Mouse (Mus musculus): ENCODE data around the gene Galk2.
A peak's percentile ranks its signal among the peaks of the same experiment; 100 is the strongest.

Gene Galk2

DNA sequence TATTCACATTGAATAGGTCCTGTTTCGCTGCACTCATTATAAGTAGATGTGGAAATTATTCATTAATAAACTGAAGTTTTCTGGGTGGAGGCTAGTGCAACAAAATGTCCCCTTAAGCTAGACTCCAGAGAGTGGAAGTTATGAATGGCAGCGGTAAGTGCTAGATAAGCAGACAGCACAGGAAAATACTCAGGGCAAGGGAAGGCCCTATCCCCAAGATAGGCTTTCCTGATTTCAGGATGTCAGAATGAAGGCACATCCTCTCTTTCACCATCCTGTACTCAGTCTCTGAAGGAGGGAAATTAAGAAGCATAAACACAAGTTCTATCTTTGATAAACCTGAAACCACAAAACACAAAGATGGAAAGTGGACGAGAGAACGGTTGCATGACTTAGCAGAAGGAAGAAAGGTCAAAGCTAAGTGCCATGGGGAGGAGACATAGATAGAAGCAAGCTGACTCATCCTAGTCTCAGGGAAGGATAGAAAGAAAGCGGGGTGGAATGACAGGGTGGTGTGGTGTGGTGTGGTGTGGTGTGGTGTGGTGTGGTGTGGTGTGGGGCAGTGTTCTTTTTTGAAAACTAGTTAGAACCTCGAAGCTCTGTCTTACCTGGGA is 42.0 kb downstream of the Galk2 start:
- no peak for DNase-seq (ENCODE audit: low spot score)

- no peak for DNase-seq (ENCODE audit: low spot score)
These were observed 42.5 kb downstream of the Galk2 start for GRCm38 (mm10) chr2:125901426-125901825.

DNA sequence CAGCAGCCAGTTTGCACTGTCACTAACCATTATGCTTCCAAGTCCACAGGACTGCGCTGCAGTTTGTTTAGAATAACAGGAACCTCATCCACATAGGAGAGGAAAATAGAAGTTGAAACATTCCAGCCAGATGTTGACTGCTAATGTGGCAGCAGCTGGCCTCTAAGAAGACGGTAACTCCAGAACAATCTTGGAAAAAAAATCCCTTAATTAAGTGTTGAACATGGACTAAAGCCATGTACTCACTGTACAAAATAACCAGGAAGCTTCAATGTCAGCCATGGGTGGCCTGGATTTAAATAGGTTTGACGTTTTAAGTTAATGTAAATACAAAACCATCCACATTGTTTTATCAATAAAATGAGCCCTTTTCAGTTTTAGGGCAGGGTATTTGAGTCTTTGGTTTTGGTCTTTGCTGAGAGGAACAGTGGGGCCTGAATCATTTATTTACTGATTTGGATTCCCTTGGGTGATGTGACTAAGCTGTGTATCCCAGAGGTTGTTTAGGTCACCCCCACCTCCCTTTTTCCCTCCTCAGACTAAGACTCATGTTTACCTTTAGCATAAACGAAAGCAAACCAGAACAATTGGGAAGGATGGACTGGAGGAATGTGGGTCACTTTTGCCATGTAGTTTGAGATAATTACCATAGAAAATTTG is 47.6 kb downstream of the Galk2 start:
- DNase-seq (ENCODE audit: low spot score): no peak

DNA sequence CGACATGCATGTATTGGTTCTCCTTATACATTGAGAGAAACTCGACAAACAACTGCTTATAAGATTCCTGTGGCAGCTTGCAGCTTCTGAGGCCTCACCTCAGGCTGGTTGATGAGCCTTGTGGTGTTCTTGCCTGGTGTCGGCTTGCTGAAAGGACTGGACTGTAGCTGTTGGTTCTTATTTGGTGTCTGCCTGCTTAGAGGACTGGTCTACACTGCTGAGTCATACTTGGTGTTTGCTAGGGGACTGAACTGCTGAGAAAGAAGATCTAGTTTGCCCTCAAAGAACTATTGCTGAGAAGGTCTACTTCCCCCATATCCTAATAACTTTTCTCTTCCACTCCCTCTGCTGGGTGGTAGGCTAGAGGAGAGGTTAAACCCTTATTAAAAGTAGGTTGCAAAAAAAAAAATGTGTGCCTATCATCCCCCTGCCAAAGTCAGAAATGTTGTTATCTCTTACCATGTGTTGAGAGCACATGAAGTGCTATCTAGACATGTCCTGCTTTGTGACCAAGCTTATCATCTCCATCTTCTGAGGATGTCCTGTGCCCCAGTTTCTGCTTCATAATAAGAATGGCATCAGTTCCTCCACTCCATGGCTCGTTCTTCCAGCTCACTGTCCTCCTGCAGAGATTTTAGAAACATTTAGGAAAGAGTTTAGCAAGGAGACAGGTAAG is 48.8 kb downstream of the Galk2 start:
- no peak for DNase-seq (ENCODE audit: low spot score)

DNA sequence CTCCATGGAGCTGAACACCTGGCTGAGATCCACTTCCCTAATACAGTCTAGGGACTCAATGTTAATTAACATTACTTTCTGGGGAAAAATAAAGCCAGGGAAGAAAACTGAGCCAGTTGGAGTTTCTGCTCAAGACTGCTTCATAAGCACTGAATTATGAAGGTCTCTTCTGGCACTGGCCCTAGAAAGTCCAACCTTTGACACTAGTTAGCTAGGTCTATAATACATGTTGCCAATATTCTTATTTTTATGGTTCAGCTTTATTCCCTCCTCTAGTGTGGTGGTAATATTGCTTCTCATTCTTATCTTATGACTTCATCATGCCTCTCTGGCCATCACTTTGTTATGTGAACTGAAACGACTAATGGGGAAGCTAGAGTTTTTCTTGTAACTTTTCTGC is 55.3 kb downstream of the Galk2 start:
- no peak for DNase-seq (ENCODE audit: low spot score)

DNA sequence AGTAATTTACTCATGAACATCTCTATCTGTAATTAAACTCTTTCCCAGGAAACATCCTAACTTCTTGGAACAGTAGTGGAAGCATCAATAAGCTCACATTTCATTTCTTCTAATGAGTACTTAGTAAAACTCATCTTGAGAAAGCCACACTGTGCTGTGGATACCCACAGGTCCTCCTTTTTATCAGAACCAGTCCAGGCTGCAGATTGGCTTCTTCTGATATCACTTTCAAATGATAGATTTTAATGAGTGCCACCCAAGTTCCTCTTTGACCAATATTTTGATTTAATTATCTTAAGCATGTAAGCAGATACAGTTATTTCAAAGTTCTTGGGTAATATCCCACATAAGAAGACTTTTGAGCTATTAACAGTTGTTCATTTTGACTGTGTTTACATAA is 55.8 kb downstream of the Galk2 start:
- no peak for DNase-seq (ENCODE audit: low spot score)

DNA sequence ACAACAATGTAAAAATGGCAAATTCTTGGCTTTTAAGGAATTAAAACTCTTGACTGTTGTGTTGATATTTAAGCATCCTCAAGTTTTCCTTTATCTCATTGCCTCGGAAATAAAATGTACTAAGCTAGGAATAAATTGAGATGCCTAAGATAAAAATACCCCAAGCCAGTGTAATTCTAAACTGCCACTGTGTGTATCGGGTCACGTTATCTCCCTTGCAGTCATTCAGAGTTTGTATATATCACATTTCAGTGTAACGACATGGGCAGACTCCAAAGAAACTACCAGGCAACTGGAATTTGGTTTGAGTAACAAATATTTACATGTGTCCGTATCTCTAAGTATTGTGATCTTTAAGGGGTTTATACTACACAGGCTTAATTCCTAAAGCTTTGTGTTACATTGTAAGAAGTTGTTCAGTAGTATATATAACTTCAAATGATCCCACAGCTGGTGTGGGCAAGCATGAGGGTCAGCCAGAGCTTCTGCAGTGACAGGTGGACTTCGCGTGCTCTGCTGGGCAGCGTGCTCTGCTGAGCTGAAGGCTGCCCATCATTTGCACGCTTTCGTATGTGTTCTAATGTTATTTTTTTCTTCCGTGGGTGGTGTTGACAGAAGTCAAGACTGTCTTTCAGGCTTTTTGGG is 57.9 kb downstream of the Galk2 start:
- DNase-seq (ENCODE audit: low spot score): no peak

- DNase-seq (ENCODE audit: low spot score): no peak
These were observed 58.4 kb downstream of the Galk2 start for GRCm38 (mm10) chr2:125917297-125917679.

GRCm38 (mm10) chr2:125921273-125921672 is 62.4 kb downstream of the Galk2 start:
- DNase-seq (ENCODE audit: low spot score): peak; percentile 11

DNA sequence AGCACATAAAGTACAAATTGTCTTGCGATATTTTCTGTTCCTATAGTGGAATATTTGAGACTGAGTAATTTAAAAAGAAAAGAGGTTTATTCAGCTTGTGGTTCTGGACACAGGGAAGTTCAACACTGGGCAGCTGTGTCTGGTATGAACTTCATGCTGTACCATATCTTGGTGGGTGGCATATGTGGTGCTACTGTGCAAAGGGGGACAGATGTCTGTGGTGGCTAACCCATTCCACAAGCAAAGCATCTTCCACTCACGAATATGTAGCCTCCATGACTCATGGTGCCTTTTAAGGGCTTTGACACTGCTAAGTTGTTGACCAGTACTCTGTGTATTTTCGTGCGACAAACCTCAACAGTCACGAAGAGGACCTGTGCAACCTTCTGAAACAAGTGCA is 63.2 kb downstream of the Galk2 start:
- DNase-seq (ENCODE audit: low spot score): no peak

GRCm38 (mm10) chr2:125922877-125923276 is 64.0 kb downstream of the Galk2 start:
- DNase-seq (ENCODE audit: low spot score): no peak

- DNase-seq (ENCODE audit: low spot score): no peak
These were observed 64.4 kb downstream of the Galk2 start for GRCm38 (mm10) chr2:125923346-125923745.

GRCm38 (mm10) chr2:125924554-125924953 is 65.6 kb downstream of the Galk2 start:
- no peak for DNase-seq (ENCODE audit: low spot score)

- no peak for DNase-seq (ENCODE audit: low spot score)
These were observed 66.2 kb downstream of the Galk2 start for GRCm38 (mm10) chr2:125925081-125925480.

DNA sequence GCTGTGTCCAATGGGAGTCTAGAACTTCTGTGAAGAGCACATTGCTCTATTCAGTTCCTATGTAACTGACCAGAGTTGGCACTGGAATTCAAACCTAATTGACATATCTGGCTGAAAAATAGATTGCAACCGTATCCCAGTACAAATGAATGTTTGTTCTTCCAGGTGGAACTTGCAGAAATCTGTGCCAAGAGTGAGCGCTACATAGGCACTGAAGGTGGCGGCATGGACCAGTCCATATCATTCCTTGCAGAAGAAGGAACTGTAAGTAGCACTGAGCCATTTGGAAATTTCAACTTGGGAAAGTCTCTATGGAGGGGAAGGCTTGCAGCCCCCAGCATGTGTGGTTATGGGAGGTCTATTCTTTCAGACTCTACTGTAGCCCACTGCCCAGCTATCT is 70.5 kb downstream of the Galk2 start:
- DNase-seq (ENCODE audit: low spot score): no peak

DNA sequence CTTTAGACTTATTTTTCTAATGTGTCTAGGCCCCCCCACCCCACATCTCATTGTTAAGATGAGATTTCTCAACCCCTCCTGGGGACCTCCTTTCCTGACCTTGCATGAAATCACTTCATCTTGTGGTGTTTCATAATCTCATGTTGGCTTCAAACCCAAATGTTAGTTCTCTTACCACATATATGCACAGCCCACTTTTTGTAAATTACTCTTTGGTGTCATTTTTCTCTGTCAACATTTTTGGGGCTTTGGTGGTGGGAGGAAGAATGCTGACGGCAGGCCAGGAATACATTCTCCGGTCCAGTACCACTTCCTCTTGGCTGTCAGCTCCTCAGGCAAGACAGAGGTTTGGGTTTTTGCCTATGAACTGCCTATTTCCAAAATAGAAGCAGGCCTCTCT is 71.0 kb downstream of the Galk2 start:
- peak; percentile 48 for DNase-seq (ENCODE audit: low spot score)

DNA sequence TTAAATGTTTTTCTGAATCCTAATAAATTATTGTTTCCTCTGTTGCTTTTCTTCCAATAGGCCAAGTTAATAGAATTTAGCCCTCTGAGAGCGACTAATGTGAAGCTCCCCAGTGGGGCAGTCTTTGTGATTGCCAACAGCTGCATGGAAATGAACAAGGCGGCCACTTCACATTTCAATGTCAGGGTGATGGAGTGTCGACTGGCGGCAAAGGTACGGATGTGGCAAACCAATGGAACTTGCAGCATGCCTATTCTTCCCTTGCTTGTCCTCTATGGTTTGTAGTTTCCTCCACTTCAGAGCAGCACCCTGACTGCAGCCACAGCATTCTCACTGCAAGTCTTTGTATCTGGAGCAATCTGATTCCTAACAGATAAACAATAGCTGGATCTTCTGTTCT is 72.3 kb downstream of the Galk2 start:
- no peak for DNase-seq (ENCODE audit: low spot score)

- peak; percentile 58 for DNase-seq (ENCODE audit: low spot score)
These were observed 73.8 kb downstream of the Galk2 start for GRCm38 (mm10) chr2:125932734-125933133.

GRCm38 (mm10) chr2:125933977-125934376 is 75.1 kb downstream of the Galk2 start:
- no peak for DNase-seq (ENCODE audit: low spot score)

DNA sequence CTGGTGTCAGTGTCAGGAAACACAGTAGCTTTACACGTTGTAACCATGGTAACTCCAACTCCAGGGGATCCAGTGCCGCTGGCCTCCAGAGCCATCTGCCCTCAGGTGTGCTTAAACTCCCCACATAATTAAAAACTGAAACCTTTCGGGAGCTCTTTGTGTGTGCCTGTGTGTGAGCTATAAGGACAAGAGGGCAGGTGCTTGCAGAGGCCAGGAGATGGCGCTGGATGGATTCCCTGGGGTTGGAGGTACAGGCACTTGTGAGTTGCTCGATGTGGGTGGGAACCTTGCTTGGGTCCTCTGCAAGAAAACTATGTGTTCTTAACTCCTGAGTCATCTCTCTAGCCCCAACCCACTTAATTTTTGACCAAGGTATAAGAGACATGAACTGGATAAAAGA is 77.5 kb downstream of the Galk2 start:
- DNase-seq (ENCODE audit: low spot score): no peak

DNA sequence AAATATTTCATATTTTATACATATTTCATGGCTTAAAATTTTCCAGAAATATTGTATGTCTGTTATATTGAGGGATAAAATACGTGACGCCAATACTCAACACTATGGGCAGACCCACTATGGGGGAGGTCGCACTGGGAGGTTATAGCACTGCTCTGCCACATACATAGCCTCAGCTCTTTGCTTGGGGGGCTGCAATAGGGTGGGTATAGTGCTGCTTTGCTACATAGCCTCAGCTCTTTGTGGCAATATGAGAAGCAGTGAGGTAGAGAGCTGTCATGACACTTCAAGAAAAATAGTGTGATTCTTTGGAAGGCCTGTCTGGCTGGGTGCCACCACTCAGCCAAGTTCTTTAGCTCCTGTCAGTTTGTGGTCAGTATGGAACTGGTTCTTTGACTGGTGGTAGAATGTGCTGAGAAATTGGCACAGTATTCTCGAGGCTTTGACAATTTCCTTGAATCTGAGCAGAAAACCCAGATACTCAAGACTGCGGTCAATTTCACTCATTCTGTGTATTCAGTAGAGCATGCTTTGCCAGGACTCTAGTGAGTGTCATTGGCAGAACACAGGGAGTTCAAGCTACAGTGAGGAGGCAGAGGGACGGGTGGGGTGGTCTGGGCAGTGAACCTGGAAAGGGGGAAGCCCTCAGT is 80.2 kb downstream of the Galk2 start:
- no peak for DNase-seq (ENCODE audit: low spot score)

DNA sequence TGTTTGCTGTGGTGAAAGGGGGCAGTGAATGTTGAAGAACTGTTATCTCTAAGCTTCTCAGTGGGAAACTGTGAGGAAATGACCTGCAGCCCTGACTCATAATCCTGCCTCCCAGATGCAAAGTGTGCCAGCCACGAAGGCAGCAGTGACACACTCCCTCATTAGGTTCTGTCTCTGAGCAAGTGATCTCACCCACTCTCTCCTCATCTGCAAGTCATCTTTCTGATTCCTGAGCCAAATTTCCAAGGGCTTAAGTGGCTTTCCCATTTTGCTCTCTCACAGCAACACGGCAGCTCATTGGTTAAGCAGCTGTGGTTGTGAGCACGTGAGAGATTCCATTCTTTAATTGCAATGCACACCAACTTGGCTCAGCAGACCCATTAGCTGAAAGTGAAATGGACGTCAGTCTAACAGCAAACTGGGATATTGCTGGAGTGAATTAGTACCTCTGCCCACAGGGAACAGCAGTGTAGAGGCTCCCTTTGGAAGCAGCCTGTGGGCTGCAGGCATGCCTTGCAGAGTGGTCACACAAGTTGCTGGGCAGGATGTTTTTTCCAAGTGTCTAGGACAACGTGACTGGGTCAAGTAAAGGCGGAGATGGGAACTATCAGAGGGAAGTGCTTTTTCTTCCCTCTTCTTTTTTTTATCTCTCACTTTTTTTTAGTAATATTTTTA is 82.3 kb downstream of the Galk2 start:
- no peak for DNase-seq (ENCODE audit: low spot score)

Measured in lung, postnatal 25 days (tissue).